Mouse (Mus musculus) midbrain, embryonic 10.5 days (tissue): ENCODE measurements around the gene Abi2. TPM values are rescaled to one million over a fixed set of nuclear protein-coding genes. Genes with fewer than 3 reads are reported as not detected.

ENCODE experiments used
- DNase-seq: peaks from one replicate; pipeline ENCODE4 v3.0.0-alpha.2; 2017; ENCODE audit warnings: low spot score
- H3K27ac ChIP-seq: fragments of 300-500 bp; sonication (generic); replicated peaks from 2 replicates; pipeline ENCODE4 v1.5.1; 2016; ENCODE audit warnings: mild to moderate bottlenecking
- H3K27me3 ChIP-seq: fragments of 300-500 bp; sonication (generic); 2 replicates; pipeline ENCODE4 v1.6.1; 2016; ENCODE audit warnings: low read depth, mild to moderate bottlenecking; ENCODE audit not compliant: poor library complexity, severe bottlenecking
- H3K36me3 ChIP-seq: fragments of 300-500 bp; sonication (generic); 2 replicates; pipeline ENCODE4 v1.6.1; 2016; ENCODE audit warnings: mild to moderate bottlenecking, moderate library complexity
- H3K4me1 ChIP-seq: fragments of 300-500 bp; sonication (generic); 2 replicates; pipeline ENCODE4 v1.6.1; 2016
- H3K4me3 ChIP-seq: fragments of 300-500 bp; sonication (generic); 2 replicates; pipeline ENCODE4 v1.5.1; 2016; ENCODE audit warnings: mild to moderate bottlenecking, moderate library complexity
- H3K9me3 ChIP-seq: fragments of 300-500 bp; sonication (generic); replicated peaks from 2 replicates; pipeline ENCODE4 v1.6.1; 2016; ENCODE audit warnings: mild to moderate bottlenecking
- WGBS: fragments of 180-500 bp; shearing (Covaris S2); methylation state at CpG from one replicate; pipeline ENCODE4 v1.1.7; 2016; 5-methylcytosine and 5-hydroxymethylcytosine counted together
- polyA plus RNA-seq: library from polyadenylated mRNA; unstranded; fragments of >200 nt; fragmentation: Nextera tagmentation; extraction: Ambion mirVana; gene quantifications from 2 replicates; pipeline ENCODE4 v1.2.1, GENCODE M21; 2016

The Abi2 gene
- polyA plus RNA-seq: 52.4 and 63.8 TPM in 2 replicates

DNA sequence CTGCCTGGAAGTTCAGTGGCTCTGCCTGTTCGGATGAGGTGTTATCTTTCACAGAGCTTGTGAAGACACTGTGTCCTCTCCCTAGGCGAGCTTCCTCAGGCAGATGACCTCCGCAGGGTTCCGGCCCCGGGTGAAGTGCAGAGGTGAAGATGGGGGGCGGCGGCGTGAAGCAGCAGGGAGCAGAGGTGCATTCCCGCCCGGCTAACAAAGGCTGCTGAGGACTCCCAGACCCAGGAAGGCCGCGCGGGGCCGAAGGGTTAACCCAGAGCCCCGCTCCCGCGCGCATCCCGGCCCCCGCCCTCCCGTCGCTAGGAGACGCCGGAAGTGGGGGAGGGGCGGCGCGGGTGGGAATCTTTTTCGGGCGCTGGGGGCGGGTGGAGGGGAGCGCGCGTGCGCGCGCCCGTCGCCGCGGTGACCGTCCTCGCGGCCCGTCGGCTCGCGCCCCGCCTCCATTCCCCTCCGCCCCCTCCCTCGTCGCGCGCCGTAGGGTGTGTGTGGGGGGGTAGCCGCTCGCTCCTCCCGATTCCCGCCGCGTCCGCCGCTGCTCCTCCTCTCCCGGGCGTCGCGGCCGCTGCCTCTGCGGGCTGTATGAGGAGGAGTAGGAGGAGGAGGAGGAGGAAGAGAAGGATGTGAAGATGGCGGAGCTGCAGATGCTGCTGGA lies at the start of gene Abi2:
TSS of gene Abi2 (plus strand) at position 452 of the 661 bp plus-strand sequence.
- no peaks in the 10 kb centered on the region for H3K9me3 ChIP-seq
- peaks cover 41% of the 10 kb centered on the region for H3K4me1 ChIP-seq
- DNase-seq: peak; percentile 94
- H3K27ac ChIP-seq: peak within 1 kb of the TSS; percentile 99
- WGBS: 0% methylated on average over 56 of the region's 69 CpGs
- H3K36me3 ChIP-seq: peaks cover 2% of the 10 kb centered on the region; the same call in 1 of the 2 replicates
- peak within 1 kb of the TSS; percentile 95 for H3K4me3 ChIP-seq
- H3K27me3 ChIP-seq: no peaks in the 10 kb centered on the region

DNA sequence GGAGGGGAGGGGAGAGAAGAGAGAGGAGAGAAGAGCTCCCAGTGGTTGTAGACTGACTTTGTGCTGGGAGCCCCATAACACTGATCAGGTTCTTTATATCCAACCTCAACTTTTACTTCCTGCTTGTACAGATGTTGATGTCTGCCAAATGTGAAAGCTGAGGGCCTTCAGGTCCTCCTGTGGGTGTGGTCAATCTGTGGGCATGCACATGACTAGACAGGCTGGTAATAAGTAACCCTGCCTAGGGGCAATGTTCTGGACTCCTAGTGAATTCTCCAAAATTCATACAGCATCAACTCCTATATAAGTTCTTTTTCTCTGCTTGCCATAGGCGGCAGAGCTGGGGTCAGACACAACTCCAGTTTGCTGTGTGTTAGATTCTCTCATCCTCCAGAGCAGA lies 47.8 kb upstream of the Abi2 start:
- DNase-seq: no peak
- Histone ChIP-seq H3K9me3 (no peaks in the 10 kb centered on the region), H3K4me3 (no peak overlapping the region), H3K27me3 (no peaks in the 10 kb centered on the region), H3K36me3 (peaks cover 41% of the 10 kb centered on the region), H3K27ac (no peak overlapping the region), H3K4me1 (no peaks in the 10 kb centered on the region)
- WGBS: 93% methylated on average over 1 of the region's 1 CpGs

DNA sequence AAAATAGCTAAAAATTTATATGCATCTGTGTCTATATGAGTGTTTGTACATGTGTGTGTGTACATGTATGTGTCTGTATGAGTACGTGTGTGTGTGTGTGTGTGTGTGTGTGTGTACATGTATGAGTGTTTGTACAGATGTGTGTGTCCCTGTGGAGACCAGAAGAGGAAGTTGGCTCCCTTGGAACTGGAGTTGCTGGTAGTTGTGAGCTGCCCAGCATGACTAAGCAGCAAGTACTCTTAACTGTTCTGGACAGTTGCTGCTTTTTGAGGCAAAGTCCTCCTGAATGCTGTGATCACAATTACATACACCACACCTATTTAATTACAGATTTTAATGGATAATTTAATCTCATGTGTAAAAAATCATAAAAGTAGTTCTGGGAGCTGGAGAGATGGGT lies 32.9 kb upstream of the Abi2 start:
- no peak for DNase-seq
- WGBS: 80% methylated on average over 1 of the region's 1 CpGs
- H3K27ac ChIP-seq: no peak overlapping the region
- H3K4me1 ChIP-seq: no peaks in the 10 kb centered on the region
- peaks cover 91% of the 10 kb centered on the region for H3K36me3 ChIP-seq
- H3K27me3 ChIP-seq: no peaks in the 10 kb centered on the region
- H3K4me3 ChIP-seq: no peak overlapping the region
- H3K9me3 ChIP-seq: no peaks in the 10 kb centered on the region

DNA sequence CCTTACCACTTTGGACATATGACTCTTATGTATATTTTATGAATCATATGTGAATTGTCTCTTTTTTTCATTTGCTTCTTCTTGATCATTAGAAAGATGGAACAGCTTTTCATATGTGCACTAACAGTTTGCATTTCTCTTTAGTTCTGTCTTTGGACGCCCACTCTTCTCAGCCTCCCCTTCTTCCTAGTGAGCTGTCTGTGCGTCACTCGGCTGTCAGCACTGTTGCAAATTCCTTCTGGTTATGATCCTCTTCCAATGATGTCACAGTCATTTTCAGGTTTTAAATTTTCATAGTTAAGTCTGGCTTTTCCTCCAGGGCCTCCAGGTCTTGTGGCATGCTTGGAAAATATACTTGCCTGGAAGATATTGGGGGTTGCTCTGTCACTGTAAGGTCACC lies 27.5 kb upstream of the Abi2 start:
- Histone ChIP-seq H3K4me1 (no peaks in the 10 kb centered on the region), H3K9me3 (no peaks in the 10 kb centered on the region), H3K36me3 (peaks cover 83% of the 10 kb centered on the region), H3K27ac (no peak overlapping the region), H3K4me3 (no peak overlapping the region), H3K27me3 (no peaks in the 10 kb centered on the region)
- no peak for DNase-seq
- 93% methylated on average over 3 of the region's 3 CpGs for WGBS

DNA sequence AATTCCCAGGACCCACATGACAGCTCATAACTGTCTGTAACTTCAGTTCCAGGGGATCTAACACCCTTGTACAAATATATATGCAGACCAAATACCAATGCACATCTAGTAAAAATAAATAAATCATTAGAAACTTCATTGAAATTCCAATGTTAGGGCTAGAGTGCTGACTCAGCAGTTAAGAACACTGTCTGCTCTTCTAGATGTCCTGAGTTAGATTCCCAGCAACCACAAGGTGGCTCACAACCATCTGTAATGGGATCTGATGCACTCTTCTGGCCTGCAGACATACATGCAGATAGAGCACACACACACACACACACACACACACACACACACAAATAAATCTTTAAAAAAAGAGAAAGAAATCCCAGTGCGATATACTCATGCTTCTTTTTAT lies 4.6 kb upstream of the Abi2 start:
- Histone ChIP-seq H3K27me3 (no peaks in the 10 kb centered on the region), H3K4me3 (no peak overlapping the region), H3K4me1 (peaks cover 25% of the 10 kb centered on the region), H3K27ac (no peak overlapping the region), H3K9me3 (no peaks in the 10 kb centered on the region), H3K36me3 (no peaks in the 10 kb centered on the region)
- 97% methylated on average over 1 of the region's 1 CpGs for WGBS
- no peak for DNase-seq

DNA sequence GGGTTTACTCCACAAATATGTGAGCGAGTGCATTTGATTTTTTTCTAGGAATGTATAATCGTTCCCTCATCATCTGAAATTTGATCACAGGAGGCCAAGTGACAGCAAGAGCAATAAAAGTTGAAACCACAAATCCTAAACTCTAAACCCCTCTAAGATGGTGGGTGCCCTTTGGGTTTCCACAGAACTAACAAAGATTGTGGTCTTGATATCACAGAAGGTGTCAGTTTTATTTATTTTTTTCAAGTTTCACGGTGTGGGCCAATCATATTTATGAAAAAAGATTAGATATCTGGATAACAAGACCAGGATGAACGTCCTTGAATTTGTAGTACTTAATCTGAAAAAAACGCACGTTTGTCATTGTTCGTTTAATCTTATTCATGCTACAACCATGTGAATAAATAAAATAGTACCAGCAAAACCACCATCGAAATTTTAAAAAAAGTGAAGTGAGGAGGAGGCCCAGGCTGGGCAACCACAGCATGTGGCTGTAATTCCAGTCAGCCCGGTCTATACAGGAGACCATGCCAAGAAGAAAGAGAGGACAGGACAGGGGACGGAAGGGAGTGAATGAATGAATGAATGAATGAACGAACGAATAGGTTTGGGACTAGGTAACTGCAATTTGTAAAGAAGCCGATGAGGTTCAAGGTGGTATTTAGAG lies 785 bp upstream of the Abi2 start:
- H3K4me1 ChIP-seq: peaks cover 41% of the 10 kb centered on the region
- H3K4me3 ChIP-seq: peak overlapping the region; percentile 95
- no peaks in the 10 kb centered on the region for H3K27me3 ChIP-seq
- WGBS: 24% methylated on average over 13 of the region's 13 CpGs
- DNase-seq: no peak
- H3K27ac ChIP-seq: peak overlapping the region; percentile 99
- H3K9me3 ChIP-seq: no peaks in the 10 kb centered on the region
- no peaks in the 10 kb centered on the region for H3K36me3 ChIP-seq

DNA sequence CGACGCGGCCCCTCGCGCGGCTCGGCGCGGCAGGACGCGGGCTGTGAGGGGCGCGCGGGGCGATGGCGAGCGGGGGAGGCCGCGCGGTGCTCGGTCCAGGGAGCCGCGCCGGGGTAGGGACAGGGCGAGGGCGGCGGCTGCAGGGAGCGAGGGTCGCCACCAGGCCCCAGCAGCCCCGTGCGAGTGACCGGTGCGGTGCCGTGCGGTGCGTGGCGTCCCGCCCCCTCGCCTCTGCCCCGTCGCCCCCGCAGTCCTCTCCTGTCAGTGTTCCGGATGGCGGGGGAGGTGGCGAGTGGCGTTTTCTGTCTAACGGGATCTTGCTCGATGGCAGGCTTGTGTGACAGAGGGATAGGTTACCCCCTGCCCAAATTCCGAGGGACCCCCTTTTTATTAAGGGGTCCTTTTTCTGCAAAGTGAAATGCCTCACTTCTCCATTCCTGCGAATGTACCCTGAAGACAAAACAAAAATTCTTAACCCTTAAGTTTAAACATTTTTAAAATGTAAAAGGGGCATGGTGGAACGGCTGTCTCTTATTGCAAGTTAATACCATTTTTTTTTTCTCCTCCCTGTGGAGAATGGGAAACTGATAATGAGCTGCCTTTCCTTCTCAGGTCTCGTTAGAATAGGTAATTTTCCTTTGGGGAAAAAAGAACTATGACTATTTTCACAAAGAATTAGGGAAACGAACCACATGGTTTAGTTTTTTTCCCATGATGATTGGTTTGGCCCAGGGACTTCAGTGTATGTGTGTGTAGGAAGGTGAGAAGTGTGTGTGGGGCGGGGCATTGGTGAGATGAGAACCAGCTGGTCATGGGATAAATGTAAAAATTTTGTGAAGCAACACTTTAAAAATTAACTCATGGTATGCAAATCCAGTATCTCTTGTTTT lies 754 bp downstream of the Abi2 start:
- WGBS: 1% methylated on average over 54 of the region's 54 CpGs
- no peaks in the 10 kb centered on the region for H3K9me3 ChIP-seq

DNA sequence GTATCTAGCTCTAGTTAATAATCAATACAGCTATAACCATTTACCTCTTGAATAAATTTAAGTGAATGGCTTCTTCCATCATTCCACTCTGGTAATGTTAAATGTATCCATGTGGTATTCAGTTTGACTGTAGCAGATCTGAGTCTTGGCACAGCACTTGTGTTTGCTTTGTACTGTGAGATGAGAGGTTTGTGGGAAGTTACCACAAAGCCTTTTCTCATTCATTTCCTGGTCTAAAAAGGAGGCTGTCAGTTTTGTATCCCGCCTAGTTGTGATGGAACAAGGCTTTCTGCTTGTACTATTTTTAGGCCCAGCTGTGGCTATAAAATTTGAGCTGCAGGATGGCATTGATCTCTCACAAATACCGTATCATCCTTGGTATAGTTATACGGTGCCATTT lies 7.3 kb downstream of the Abi2 start:
- Histone ChIP-seq H3K4me1 (peaks cover 2% of the 10 kb centered on the region; the same call in 1 of the 2 replicates), H3K27ac (no peak overlapping the region), H3K27me3 (no peaks in the 10 kb centered on the region), H3K4me3 (no peak overlapping the region), H3K36me3 (peaks cover 32% of the 10 kb centered on the region), H3K9me3 (peaks cover 3% of the 10 kb centered on the region; the same call in 1 of the 2 replicates)
- 88% methylated on average over 3 of the region's 3 CpGs for WGBS
- DNase-seq: no peak

More for the DNA sequence above, 754 bp downstream of the Abi2 start:
- H3K4me3 ChIP-seq: peak overlapping the region; percentile 95
- DNase-seq: no peak
- H3K27ac ChIP-seq: peak overlapping the region; percentile 99
- H3K36me3 ChIP-seq: peaks cover 2% of the 10 kb centered on the region; the same call in 1 of the 2 replicates
- peaks cover 41% of the 10 kb centered on the region for H3K4me1 ChIP-seq
- H3K27me3 ChIP-seq: no peaks in the 10 kb centered on the region

DNA sequence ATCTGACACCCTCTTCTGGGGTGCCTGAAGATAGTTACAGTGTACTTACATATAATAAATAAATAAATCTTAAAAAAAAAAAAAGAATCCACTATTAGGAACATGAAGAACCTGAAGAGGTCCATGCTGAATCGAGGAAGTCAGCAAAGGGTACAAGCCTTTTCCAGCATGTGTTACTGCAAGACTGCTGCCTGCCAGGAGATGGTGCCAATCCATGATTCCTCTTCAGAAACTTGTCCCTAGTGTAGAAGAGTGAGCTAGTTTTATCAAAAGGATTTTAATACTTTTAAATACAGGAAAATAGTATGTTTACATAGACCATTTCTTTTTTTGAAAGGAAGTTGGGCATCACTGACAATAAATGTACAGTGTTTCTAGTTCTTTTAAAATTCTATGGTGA lies 14.5 kb downstream of the Abi2 start:
- Histone ChIP-seq H3K27me3 (no peaks in the 10 kb centered on the region), H3K9me3 (no peaks in the 10 kb centered on the region), H3K27ac (no peak overlapping the region), H3K36me3 (peaks cover 19% of the 10 kb centered on the region), H3K4me3 (no peak overlapping the region), H3K4me1 (peaks cover 11% of the 10 kb centered on the region)
- DNase-seq: no peak
- 97% methylated on average over 1 of the region's 1 CpGs for whole genome bisulfite sequencing

DNA sequence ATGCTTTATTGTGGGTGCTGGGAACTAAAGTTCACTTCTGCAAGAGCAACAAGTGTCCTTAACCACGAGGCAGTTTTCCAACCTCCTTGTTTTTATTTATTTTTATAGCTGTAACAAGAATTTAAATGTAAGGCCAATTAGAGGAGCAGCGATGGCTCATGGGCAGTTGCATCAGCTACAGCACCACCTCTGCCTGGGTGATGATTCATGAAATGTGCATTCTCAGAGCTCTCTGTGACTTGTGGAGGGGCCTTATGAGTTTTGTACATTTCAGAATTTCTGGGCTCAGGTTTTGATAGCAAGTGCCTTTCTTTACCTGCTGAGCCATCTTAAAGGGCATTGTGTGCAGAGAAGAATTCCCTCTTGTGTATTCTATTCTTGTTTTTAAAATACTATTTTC lies 18.9 kb downstream of the Abi2 start:
- Histone ChIP-seq H3K27me3 (no peaks in the 10 kb centered on the region), H3K27ac (no peak overlapping the region), H3K4me3 (no peak overlapping the region), H3K9me3 (no peaks in the 10 kb centered on the region), H3K4me1 (peaks cover 11% of the 10 kb centered on the region), H3K36me3 (peaks cover 15% of the 10 kb centered on the region)
- 93% methylated on average over 2 of the region's 2 CpGs for WGBS
- DNase-seq: no peak

DNA sequence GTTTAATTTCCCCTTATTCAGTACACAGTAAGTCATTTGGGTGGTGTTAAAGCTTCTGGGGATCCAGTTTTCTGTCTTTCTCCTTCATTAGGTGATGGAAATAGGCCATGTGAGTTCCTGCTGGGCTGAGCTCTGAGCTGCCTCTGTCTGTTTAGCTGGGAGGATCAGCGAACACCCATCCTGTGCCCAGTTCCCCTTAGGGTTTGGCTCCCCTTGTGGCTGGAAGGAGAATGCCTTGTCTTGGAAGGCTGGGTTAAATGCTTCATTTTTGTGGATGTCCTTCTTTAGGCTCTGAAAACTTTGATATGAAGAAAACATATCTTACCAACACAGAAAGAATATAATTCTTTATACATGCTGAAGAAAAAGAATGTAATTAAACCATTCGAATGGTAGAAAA lies 19.5 kb downstream of the Abi2 start:
- H3K9me3 ChIP-seq: no peaks in the 10 kb centered on the region
- H3K27me3 ChIP-seq: no peaks in the 10 kb centered on the region
- H3K27ac ChIP-seq: no peak overlapping the region
- DNase-seq: no peak
- H3K4me3 ChIP-seq: no peak overlapping the region
- WGBS: 73% methylated on average over 2 of the region's 2 CpGs
- H3K36me3 ChIP-seq: peaks cover 15% of the 10 kb centered on the region
- peaks cover 11% of the 10 kb centered on the region for H3K4me1 ChIP-seq

DNA sequence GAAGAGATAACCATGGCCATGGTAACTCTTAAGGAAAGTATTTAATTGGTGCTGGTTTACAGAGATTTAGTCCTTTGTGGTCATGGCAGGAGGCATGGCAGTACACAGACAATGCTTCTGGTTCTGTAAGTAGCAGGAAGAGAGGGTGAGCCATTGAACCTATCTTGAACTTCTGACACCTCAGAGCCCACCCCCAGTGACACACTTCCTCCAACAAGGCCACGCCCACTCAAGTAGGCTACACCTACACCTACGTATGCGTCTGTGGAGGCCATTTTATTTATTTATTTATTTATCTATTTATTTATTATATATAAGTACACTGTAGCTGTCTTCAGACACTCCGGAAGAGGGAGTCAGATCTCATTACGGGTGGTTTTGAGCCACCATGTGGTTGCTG lies 22.1 kb downstream of the Abi2 start:
- no peak overlapping the region for H3K27ac ChIP-seq
- H3K4me3 ChIP-seq: no peak overlapping the region
- 91% methylated on average over 5 of the region's 5 CpGs for WGBS
- no peak for DNase-seq
- H3K27me3 ChIP-seq: no peaks in the 10 kb centered on the region
- peaks cover 18% of the 10 kb centered on the region for H3K36me3 ChIP-seq
- no peaks in the 10 kb centered on the region for H3K9me3 ChIP-seq
- H3K4me1 ChIP-seq: peaks cover 2% of the 10 kb centered on the region
